Mouse (Mus musculus) limb, embryonic 14.5 days (tissue): ENCODE data around the gene Myoz2. TPM values are rescaled to one million over a fixed set of nuclear protein-coding genes. Genes with fewer than 3 reads are reported as not detected.

Source experiments
- ATAC-seq: fragments of 200-750 bp; cut with Nextera tagmentation; 2 replicates; pipeline ENCODE4 v1.8.0; 2017; ENCODE audit warnings: low read depth, moderate number of reproducible peaks, moderate TSS enrichment; ENCODE audit not compliant: low FRiP score
- DNase-seq: peaks from one replicate; pipeline ENCODE4 v3.0.0-alpha.2; 2015; ENCODE audit warnings: low spot score
- H3K27ac ChIP-seq: fragments of 300-500 bp; sonication (generic); replicated peaks from 2 replicates; pipeline ENCODE4 v1.5.1; 2014; ENCODE audit warnings: low read depth, mild to moderate bottlenecking, low read length, moderate library complexity, mixed read lengths
- H3K27me3 ChIP-seq: fragments of 300-500 bp; sonication (generic); 2 replicates; pipeline ENCODE4 v1.6.1; 2014; ENCODE audit warnings: low read length, mixed read lengths; ENCODE audit not compliant: control insufficient read depth, insufficient read depth
- H3K36me3 ChIP-seq: fragments of 300-500 bp; sonication (generic); 2 replicates; pipeline ENCODE4 v1.6.1; 2014; ENCODE audit warnings: mild to moderate bottlenecking, low read length, moderate library complexity, mixed read lengths; ENCODE audit not compliant: control insufficient read depth, insufficient read depth
- H3K4me1 ChIP-seq: fragments of 300-500 bp; sonication (generic); 2 replicates; pipeline ENCODE4 v1.6.1; 2014; ENCODE audit warnings: antibody characterized with exemption, low read length, mixed read lengths; ENCODE audit not compliant: control insufficient read depth, insufficient read depth
- H3K4me2 ChIP-seq: fragments of 300-500 bp; sonication (generic); replicated peaks from 2 replicates; pipeline ENCODE4 v1.6.1; 2014; ENCODE audit warnings: low read depth, mild to moderate bottlenecking, low read length, moderate library complexity; ENCODE audit not compliant: severe bottlenecking
- H3K4me3 ChIP-seq: fragments of 300-500 bp; sonication (generic); replicated peaks from 2 replicates; pipeline ENCODE4 v1.5.1; 2014; ENCODE audit warnings: low read length
- H3K9ac ChIP-seq: fragments of 300-500 bp; sonication (generic); 2 replicates; pipeline ENCODE4 v1.6.1; 2014; ENCODE audit warnings: mild to moderate bottlenecking, low read depth, low read length, moderate library complexity; ENCODE audit not compliant: severe bottlenecking
- H3K9me3 ChIP-seq: fragments of 300-500 bp; sonication (generic); 2 replicates; pipeline ENCODE4 v1.6.1; 2016; ENCODE audit warnings: low read length; ENCODE audit not compliant: control insufficient read depth
- POLR2A ChIP-seq: fragments of 200-500 bp; IDR thresholded peaks from 2 replicates; pipeline ENCODE4 v1.8.0; 2012; ENCODE audit warnings: inconsistent platforms, mild to moderate bottlenecking, moderate library complexity, borderline replicate concordance; ENCODE audit not compliant: insufficient read depth, insufficient read length; ENCODE audit errors: extremely low read depth
- WGBS: fragments of 180-500 bp; shearing (Covaris S2); extraction: QIAGEN DNeasy Blood & Tissue Kit; methylation state at CpG from one replicate; pipeline ENCODE4 v1.1.7; 2014; 5-methylcytosine and 5-hydroxymethylcytosine counted together
- polyA plus RNA-seq, 2 experiments: library from polyadenylated mRNA; depleted of rRNA in 1 of 2; stranded (reverse) in 1 of 2; unstranded in 1 of 2; fragments of >200 nt; fragmentation: Nextera tagmentation in 1 of 2; extraction: Ambion mirVana in 1 of 2; gene quantifications; 2 replicates each; pipeline versions ENCODE4 v1.2.1 to v1.2.3; 2012 to 2014

Gene Myoz2
- polyA plus RNA-seq, 2 experiments, result 20.2 to 34.6 TPM

DNA sequence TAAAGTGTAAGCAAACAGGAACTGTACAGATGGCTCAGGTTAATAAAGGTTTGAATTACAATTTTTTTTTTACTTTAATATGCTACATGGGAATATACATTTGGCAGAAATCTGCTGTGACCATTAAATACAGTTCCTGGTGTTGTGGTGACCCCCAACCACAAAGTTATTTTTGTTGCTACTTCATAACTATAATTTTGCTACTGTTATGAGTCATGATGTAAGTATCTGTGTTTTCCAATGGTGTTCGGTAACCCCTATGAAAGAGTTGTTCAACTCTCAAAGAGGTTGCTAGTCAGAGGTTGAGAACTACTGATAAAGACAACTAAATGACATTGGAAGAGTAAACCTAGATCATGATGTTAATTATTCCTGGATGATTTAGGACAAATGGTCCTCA lies 7.5 kb upstream of the Myoz2 start:
- ATAC-seq (no peak), DNase-seq (no peak)
- 70% methylated on average over 1 of the region's 1 CpGs for WGBS
- Histone ChIP-seq H3K4me1 (no peaks in the 10 kb centered on the region), H3K4me2 (no peak overlapping the region), H3K27ac (no peak overlapping the region), H3K9ac (no peak overlapping the region), H3K36me3 (no peaks in the 10 kb centered on the region), H3K4me3 (no peak overlapping the region), H3K27me3 (no peaks in the 10 kb centered on the region), H3K9me3 (no peaks in the 10 kb centered on the region)
- TF ChIP-seq POLR2A, result no peak

DNA sequence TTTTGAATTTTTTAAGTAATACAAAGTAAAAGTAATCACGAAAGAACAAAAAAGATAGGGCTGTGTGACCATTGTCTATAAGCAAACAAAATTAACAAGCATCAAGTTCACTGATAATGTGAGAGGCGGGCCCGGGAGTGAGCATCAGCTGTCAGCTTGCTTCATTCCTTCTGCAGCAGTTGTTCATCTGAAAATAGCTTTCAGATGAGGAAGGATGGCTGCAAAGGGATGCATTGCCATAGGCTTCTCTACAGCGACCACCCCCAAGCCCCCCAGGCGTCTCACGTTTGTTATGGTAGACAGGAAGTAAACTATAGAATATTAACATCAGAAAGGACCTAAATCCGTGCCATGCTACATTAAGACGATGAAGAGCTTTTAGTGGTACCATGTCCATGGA lies 1.0 kb downstream of the Myoz2 start:
- TF ChIP-seq POLR2A, result no peak
- 83% methylated on average over 8 of the region's 8 CpGs for WGBS
- no peaks in the 10 kb centered on the region for H3K4me1 ChIP-seq
- DNase-seq (no peak), ATAC-seq (no peak)
- no peaks in the 10 kb centered on the region for H3K9me3 ChIP-seq
- no peak overlapping the region for H3K27ac ChIP-seq
- no peaks in the 10 kb centered on the region for H3K27me3 ChIP-seq
- H3K36me3 ChIP-seq, result no peaks in the 10 kb centered on the region
- no peak overlapping the region for H3K4me3 ChIP-seq
- H3K9ac ChIP-seq, result no peak overlapping the region
- no peak overlapping the region for H3K4me2 ChIP-seq

DNA sequence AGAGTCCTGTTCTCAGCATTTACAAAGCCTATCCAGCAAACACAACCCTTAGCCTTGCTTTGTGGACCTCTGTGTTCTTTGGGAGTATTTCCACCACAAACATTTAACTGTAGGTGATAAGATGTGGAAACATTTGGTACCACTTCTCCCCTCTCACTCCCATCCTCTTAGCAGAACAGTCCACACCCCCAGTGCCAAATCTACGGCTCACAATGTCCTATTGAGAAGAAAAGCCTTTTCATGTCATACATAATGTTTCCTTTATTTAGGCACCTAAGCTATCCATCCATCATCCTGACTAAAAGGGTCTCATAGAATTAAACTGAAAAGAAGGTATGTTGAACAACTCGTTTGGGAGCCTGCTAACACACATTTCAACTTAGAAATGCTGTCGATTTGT lies 9.2 kb downstream of the Myoz2 start:
- Histone ChIP-seq H3K27me3 (no peaks in the 10 kb centered on the region), H3K36me3 (no peaks in the 10 kb centered on the region), H3K9me3 (no peaks in the 10 kb centered on the region), H3K4me2 (no peak overlapping the region), H3K4me1 (no peaks in the 10 kb centered on the region), H3K4me3 (no peak overlapping the region), H3K27ac (no peak overlapping the region), H3K9ac (no peak overlapping the region)
- TF ChIP-seq POLR2A, result no peak
- DNase-seq (no peak), ATAC-seq (no peak)
- 66% methylated on average over 3 of the region's 3 CpGs for WGBS

DNA sequence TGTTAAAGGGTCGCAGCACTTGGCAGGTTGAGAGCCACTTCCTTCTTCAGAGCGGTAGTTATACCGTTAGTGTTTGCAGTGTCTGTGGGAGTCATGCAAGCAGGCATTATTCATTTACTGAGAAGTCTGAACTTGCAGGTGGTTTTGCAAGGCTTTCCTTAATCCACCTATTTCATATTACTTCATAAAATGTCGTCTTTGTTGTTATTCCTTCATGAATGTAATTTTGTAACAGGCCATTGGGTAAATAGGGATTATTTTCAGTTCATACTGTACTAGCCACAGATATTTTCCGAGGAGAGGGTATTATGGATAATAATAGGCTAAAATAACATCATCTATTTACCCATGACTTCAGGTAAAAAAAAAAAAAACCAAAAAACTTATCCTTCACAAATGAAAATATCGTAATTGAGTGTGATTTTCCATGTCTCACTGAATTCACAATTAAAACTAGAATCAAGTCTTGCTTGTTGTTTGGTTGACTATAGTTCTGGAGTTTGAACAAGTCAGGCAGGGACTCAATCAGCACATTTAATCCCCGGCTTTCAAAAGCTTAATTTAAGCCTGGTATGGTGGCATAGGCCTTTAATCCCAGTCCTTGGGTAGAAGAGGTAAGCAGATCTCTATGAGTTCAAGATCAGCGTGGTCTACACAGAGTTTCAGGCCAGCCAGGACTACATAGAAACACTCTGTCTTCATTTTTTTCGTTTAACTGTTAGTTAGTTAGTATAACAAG lies 10.2 kb downstream of the Myoz2 start:
- ATAC-seq (no peak), DNase-seq (no peak)
- Histone ChIP-seq H3K9me3 (no peaks in the 10 kb centered on the region), H3K4me2 (no peak overlapping the region), H3K9ac (no peak overlapping the region), H3K4me3 (no peak overlapping the region), H3K4me1 (no peaks in the 10 kb centered on the region), H3K27ac (no peak overlapping the region), H3K36me3 (no peaks in the 10 kb centered on the region), H3K27me3 (no peaks in the 10 kb centered on the region)
- no peak for TF ChIP-seq POLR2A
- 77% methylated on average over 9 of the region's 9 CpGs for WGBS

DNA sequence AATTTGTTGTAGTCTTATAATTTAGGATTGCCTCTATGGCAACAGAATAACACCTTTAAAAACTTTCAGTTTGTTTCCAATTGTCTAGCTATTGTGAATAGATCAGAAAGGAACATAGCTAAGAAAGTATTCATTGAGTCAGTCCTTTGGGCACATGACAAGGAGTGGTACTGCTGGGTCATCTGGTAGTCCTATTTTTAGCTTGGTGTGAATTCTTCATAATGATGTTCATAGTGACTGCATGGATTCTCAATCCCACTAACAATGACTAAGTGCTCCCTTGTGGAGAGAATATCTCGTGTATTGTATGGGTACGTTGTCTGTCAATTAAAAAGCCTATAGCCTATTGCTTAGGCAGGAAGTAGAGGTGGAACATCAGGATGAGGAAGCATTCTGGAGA lies 16.0 kb downstream of the Myoz2 start:
- no peaks in the 10 kb centered on the region for H3K9me3 ChIP-seq
- H3K36me3 ChIP-seq, result no peaks in the 10 kb centered on the region

More for the DNA sequence above, 16.0 kb downstream of the Myoz2 start:
- no peaks in the 10 kb centered on the region for H3K27me3 ChIP-seq
- ATAC-seq, result no peak
- no peak overlapping the region for H3K4me3 ChIP-seq
- no peak overlapping the region for H3K27ac ChIP-seq
- WGBS, result 79% methylated on average over 2 of the region's 2 CpGs
- no peaks in the 10 kb centered on the region for H3K4me1 ChIP-seq
- no peak for DNase-seq
- H3K9ac ChIP-seq, result no peak overlapping the region
- no peak overlapping the region for H3K4me2 ChIP-seq
- TF ChIP-seq POLR2A, result no peak
